Mouse (Mus musculus) heart, embryonic 14.5 days (tissue): ENCODE data around the gene Slc13a3. TPM values are rescaled to one million over a fixed set of nuclear protein-coding genes. Genes with fewer than 3 reads are reported as not detected.

Experiments used
- ATAC-seq: fragments of 200-750 bp; cut with Nextera tagmentation; 2 replicates; pipeline ENCODE4 v1.8.0; 2017; ENCODE audit warnings: low read depth, moderate TSS enrichment; ENCODE audit not compliant: insufficient number of reproducible peaks, insufficient read depth, low FRiP score
- H3K27ac ChIP-seq, 2 experiments: fragments of 200-500 bp in 1 of 2; fragments of 300-500 bp in 1 of 2; sonication (generic) in 1 of 2; replicated peaks in 1 of 2; 2 replicates each; pipeline ENCODE4 v1.5.1; 2012 to 2014; ENCODE audit warnings: low read depth in 2 of 2, low read length in 2 of 2, control low read depth in 1 of 2, mild to moderate bottlenecking in 1 of 2, mixed read lengths in 1 of 2; ENCODE audit not compliant: control insufficient read depth in 1 of 2, insufficient read depth in 1 of 2
- H3K27me3 ChIP-seq: fragments of 300-500 bp; sonication (generic); 2 replicates; pipeline ENCODE4 v1.6.1; 2014; ENCODE audit warnings: mild to moderate bottlenecking, low read length, control low read depth; ENCODE audit not compliant: control insufficient read depth, insufficient read depth
- H3K36me3 ChIP-seq: fragments of 300-500 bp; sonication (generic); 2 replicates; pipeline ENCODE4 v1.6.1; 2014; ENCODE audit warnings: mild to moderate bottlenecking, control low read depth, low read length, mixed read lengths; ENCODE audit not compliant: control insufficient read depth, insufficient read depth
- H3K4me1 ChIP-seq, 2 experiments: fragments of 200-500 bp in 1 of 2; fragments of 300-500 bp in 1 of 2; sonication (generic) in 1 of 2; 2 replicates each; pipeline ENCODE4 v1.6.1; 2012 to 2014; ENCODE audit warnings: low read length in 2 of 2, control low read depth in 1 of 2, mixed read lengths in 1 of 2; ENCODE audit not compliant: control insufficient read depth in 2 of 2, insufficient read depth in 2 of 2
- H3K4me2 ChIP-seq: fragments of 300-500 bp; sonication (generic); 2 replicates; pipeline ENCODE4 v1.6.1; 2014; ENCODE audit warnings: mild to moderate bottlenecking, low read length
- H3K4me3 ChIP-seq, 2 experiments: fragments of 200-500 bp in 1 of 2; fragments of 300-500 bp in 1 of 2; sonication (generic) in 1 of 2; 2 replicates each; pipeline ENCODE4 v1.5.1; 2012 to 2014; ENCODE audit warnings: low read length in 2 of 2, mild to moderate bottlenecking in 2 of 2, control low read depth in 1 of 2, low read depth in 1 of 2, moderate library complexity in 1 of 2; ENCODE audit not compliant: control insufficient read depth in 1 of 2, insufficient read depth in 1 of 2
- H3K9ac ChIP-seq: fragments of 300-500 bp; sonication (generic); 2 replicates; pipeline ENCODE4 v1.6.1; 2014; ENCODE audit warnings: mild to moderate bottlenecking, low read length
- H3K9me3 ChIP-seq: fragments of 300-500 bp; sonication (generic); 2 replicates; pipeline ENCODE4 v1.6.1; 2016; ENCODE audit warnings: low read length, control low read depth; ENCODE audit not compliant: control insufficient read depth
- WGBS: fragments of 180-500 bp; shearing (Covaris S2); extraction: QIAGEN DNeasy Blood & Tissue Kit; methylation state at CpG from one replicate; pipeline ENCODE4 v1.1.7; 2014; 5-methylcytosine and 5-hydroxymethylcytosine counted together
- polyA plus RNA-seq: library from polyadenylated mRNA; unstranded; fragments of >200 nt; fragmentation: Nextera tagmentation; extraction: Ambion mirVana; gene quantifications from 2 replicates; pipeline ENCODE4 v1.2.1, GENCODE M21; 2014

The Slc13a3 gene
- polyA plus RNA-seq, 1 experiment from 2014 or later: 0.26 TPM

DNA sequence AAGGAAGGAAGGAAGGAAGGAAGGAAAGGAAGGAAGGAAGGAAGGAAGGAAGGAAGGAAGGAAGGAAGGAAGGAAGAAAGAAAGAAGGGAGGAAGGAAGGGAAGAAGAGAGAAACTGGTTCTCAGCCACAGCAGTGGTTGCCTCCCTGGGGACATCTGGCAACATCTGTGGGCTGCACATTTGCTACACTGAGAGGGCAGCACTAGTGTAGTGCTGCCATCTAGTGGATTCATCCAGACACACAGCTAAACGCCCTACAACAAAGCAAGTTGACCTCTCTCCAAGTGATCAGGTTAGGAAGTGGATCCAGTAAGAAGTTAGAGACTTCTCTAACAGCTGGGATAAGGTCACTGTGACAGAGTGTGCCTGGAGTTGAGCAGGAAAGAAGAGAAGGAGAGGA, 112.2 kb downstream of the Slc13a3 start:
- Histone ChIP-seq H3K9ac (no peak overlapping the region), H3K4me2 (no peak overlapping the region), H3K27ac (no peak overlapping the region), H3K36me3 (no peaks in the 10 kb centered on the region), H3K27me3 (peaks cover 14% of the 10 kb centered on the region), H3K9me3 (no peaks in the 10 kb centered on the region), H3K4me3 (no peak overlapping the region), H3K4me1 (peaks cover 0 to 2% of the 10 kb centered on the region in 2 experiments; a peak in 1 of 4 replicates)
- WGBS: 0% methylated on average over 1 of the region's 1 CpGs
- ATAC-seq: no peak

Other genes with a start within 250 kb of the Slc13a3 start
- gene Cdh22, start 238.4 kb downstream of the Slc13a3 start, polyA plus RNA-seq: 0.11 TPM in 1 of 2 replicates, not detected in the other
- 34.0 and 38.0 TPM in 2 replicates for gene Slc35c2, start 185.4 kb downstream of the Slc13a3 start, polyA plus RNA-seq
- 40.1 and 44.9 TPM in 2 replicates for gene Elmo2, start 146.8 kb downstream of the Slc13a3 start, polyA plus RNA-seq
- gene Zfp663, start 104.5 kb downstream of the Slc13a3 start, polyA plus RNA-seq: 0.39 TPM in 1 of 2 replicates, not detected in the other
- 6.6 and 6.7 TPM in 2 replicates for gene Zfp334, start 85.0 kb downstream of the Slc13a3 start, polyA plus RNA-seq
- gene Ocstamp, start 72.8 kb downstream of the Slc13a3 start, polyA plus RNA-seq: not detected in 2 replicates
- gene Trp53rka, start 20.1 kb upstream of the Slc13a3 start, polyA plus RNA-seq: 21.4 and 22.7 TPM in 2 replicates
- 4.0 and 4.2 TPM in 2 replicates for gene Slc2a10, start 30.6 kb upstream of the Slc13a3 start, polyA plus RNA-seq
- 0.23 and 0.76 TPM in 2 replicates for gene Eya2, start 121.8 kb upstream of the Slc13a3 start, polyA plus RNA-seq